Mouse (Mus musculus) embryonic facial prominence, embryonic 10.5 days (tissue): ENCODE results near the gene Col6a2. TPM values are rescaled to one million over a fixed set of nuclear protein-coding genes. Genes with fewer than 3 reads are reported as not detected.
A peak's percentile ranks its signal among the peaks of the same experiment; 100 is the strongest.

ENCODE experiments used
- DNase-seq: peaks from one replicate; pipeline ENCODE4 v3.0.0-alpha.2; 2017; ENCODE audit warnings: low spot score
- H3K27ac ChIP-seq: fragments of 300-500 bp; sonication (generic); replicated peaks from 2 replicates; pipeline ENCODE4 v1.5.1; 2016; ENCODE audit warnings: mild to moderate bottlenecking
- H3K27me3 ChIP-seq: fragments of 300-500 bp; sonication (generic); replicated peaks from 2 replicates; pipeline ENCODE4 v1.6.1; 2016; ENCODE audit warnings: low read depth, mild to moderate bottlenecking; ENCODE audit not compliant: poor library complexity, severe bottlenecking
- H3K36me3 ChIP-seq: fragments of 300-500 bp; sonication (generic); replicated peaks from 2 replicates; pipeline ENCODE4 v1.6.1; 2016; ENCODE audit warnings: mild to moderate bottlenecking, moderate library complexity
- H3K4me1 ChIP-seq: fragments of 300-500 bp; sonication (generic); 2 replicates; pipeline ENCODE4 v1.6.1; 2016
- H3K4me3 ChIP-seq: fragments of 300-500 bp; sonication (generic); 2 replicates; pipeline ENCODE4 v1.5.1; 2016; ENCODE audit warnings: mild to moderate bottlenecking, moderate library complexity
- H3K9me3 ChIP-seq: fragments of 300-500 bp; sonication (generic); 2 replicates; pipeline ENCODE4 v1.6.1; 2016; ENCODE audit warnings: mild to moderate bottlenecking
- WGBS: fragments of 180-500 bp; shearing (Covaris S2); methylation state at CpG from one replicate; pipeline ENCODE4 v1.1.7; 2016; 5-methylcytosine and 5-hydroxymethylcytosine counted together
- polyA plus RNA-seq: library from polyadenylated mRNA; unstranded; fragments of >200 nt; fragmentation: Nextera tagmentation; extraction: Ambion mirVana; gene quantifications from 2 replicates; pipeline ENCODE4 v1.2.1, GENCODE M21; 2016

Col6a2 gene
- 6.5 and 11.8 TPM in 2 replicates for polyA plus RNA-seq

GRCm38 (mm10) chr10:76622928-76623680, at the start of gene Col6a2:
Gene Col6a2 (minus strand): TSS chr10:76623630.
- Histone ChIP-seq H3K9me3 (no peaks in the 10 kb centered on the region), H3K4me1 (peaks cover 16% of the 10 kb centered on the region), H3K4me3 (peak within 1 kb of the TSS; percentile 56), H3K36me3 (no peaks in the 10 kb centered on the region), H3K27me3 (peaks cover 21% of the 10 kb centered on the region), H3K27ac (peak within 1 kb of the TSS; percentile 79)
- DNase-seq, result peak; percentile 96
- WGBS, result 3% methylated on average over 31 of the region's 31 CpGs

- Histone ChIP-seq H3K4me3 (no peak overlapping the region), H3K27me3 (no peaks in the 10 kb centered on the region), H3K4me1 (0 out of 2 replicates have a peak, but pooled peaks cover 4% of the 10 kb centered on the region), H3K9me3 (no peaks in the 10 kb centered on the region), H3K36me3 (no peaks in the 10 kb centered on the region), H3K27ac (no peak overlapping the region; the same call in 1 of the 2 replicates)
- 83% methylated on average over 9 of the region's 9 CpGs for WGBS
- DNase-seq, result no peak
These were observed 48.5 kb upstream of the Col6a2 start for GRCm38 (mm10) chr10:76671939-76672338.

- no peak for DNase-seq
- 79% methylated on average over 7 of the region's 7 CpGs for WGBS
- Histone ChIP-seq H3K36me3 (no peaks in the 10 kb centered on the region), H3K4me3 (no peak overlapping the region), H3K4me1 (peaks cover 12% of the 10 kb centered on the region; the same call in 1 of the 2 replicates), H3K27ac (no peak overlapping the region), H3K27me3 (no peaks in the 10 kb centered on the region), H3K9me3 (peaks cover 10% of the 10 kb centered on the region; the same call in 1 of the 2 replicates)
These were observed 45.5 kb upstream of the Col6a2 start for GRCm38 (mm10) chr10:76668947-76669284.

GRCm38 (mm10) chr10:76668261-76668946, 45.0 kb upstream of the Col6a2 start:
- peaks cover 10% of the 10 kb centered on the region; the same call in 1 of the 2 replicates for H3K9me3 ChIP-seq
- H3K36me3 ChIP-seq, result no peaks in the 10 kb centered on the region
- H3K27ac ChIP-seq, result no peak overlapping the region
- WGBS, result 90% methylated on average over 4 of the region's 4 CpGs
- H3K4me1 ChIP-seq, result peaks cover 16% of the 10 kb centered on the region; the same call in 1 of the 2 replicates
- H3K4me3 ChIP-seq, result no peak overlapping the region
- DNase-seq, result no peak
- H3K27me3 ChIP-seq, result no peaks in the 10 kb centered on the region

GRCm38 (mm10) chr10:76667197-76667805, 43.9 kb upstream of the Col6a2 start:
- H3K27ac ChIP-seq, result no peak overlapping the region
- no peaks in the 10 kb centered on the region for H3K36me3 ChIP-seq
- no peaks in the 10 kb centered on the region for H3K27me3 ChIP-seq
- peaks cover 10% of the 10 kb centered on the region; the same call in 1 of the 2 replicates for H3K9me3 ChIP-seq
- H3K4me1 ChIP-seq, result peaks cover 16% of the 10 kb centered on the region; the same call in 1 of the 2 replicates
- no peak for DNase-seq
- WGBS, result 90% methylated on average over 1 of the region's 1 CpGs
- H3K4me3 ChIP-seq, result no peak overlapping the region

- H3K36me3 ChIP-seq, result no peaks in the 10 kb centered on the region
- H3K4me1 ChIP-seq, result peaks cover 12% of the 10 kb centered on the region; the same call in 1 of the 2 replicates
- peaks cover 10% of the 10 kb centered on the region; the same call in 1 of the 2 replicates for H3K9me3 ChIP-seq
- no peak for DNase-seq
- no peaks in the 10 kb centered on the region for H3K27me3 ChIP-seq
- no peak overlapping the region for H3K27ac ChIP-seq
- 91% methylated on average over 11 of the region's 11 CpGs for WGBS
- H3K4me3 ChIP-seq, result no peak overlapping the region
These were observed 42.1 kb upstream of the Col6a2 start for GRCm38 (mm10) chr10:76665551-76665950.

- whole genome bisulfite sequencing, result 85% methylated on average over 20 of the region's 20 CpGs
- Histone ChIP-seq H3K27me3 (no peaks in the 10 kb centered on the region), H3K4me1 (peaks cover 12% of the 10 kb centered on the region; the same call in 1 of the 2 replicates), H3K9me3 (peaks cover 10% of the 10 kb centered on the region; the same call in 1 of the 2 replicates), H3K36me3 (no peaks in the 10 kb centered on the region), H3K4me3 (no peak overlapping the region), H3K27ac (no peak overlapping the region; the same call in 1 of the 2 replicates)
- DNase-seq, result peak; percentile 8
These were observed 41.0 kb upstream of the Col6a2 start for GRCm38 (mm10) chr10:76664156-76665115.

GRCm38 (mm10) chr10:76653345-76654336, 30.2 kb upstream of the Col6a2 start:
- Histone ChIP-seq H3K27ac (peak overlapping the region; percentile 58), H3K9me3 (0 out of 2 replicates have a peak, but pooled peaks cover 4% of the 10 kb centered on the region), H3K36me3 (no peaks in the 10 kb centered on the region), H3K4me1 (peaks cover 26% of the 10 kb centered on the region), H3K27me3 (no peaks in the 10 kb centered on the region), H3K4me3 (no peak overlapping the region)
- DNase-seq, result peak; percentile 52
- WGBS, result 73% methylated on average over 11 of the region's 11 CpGs

GRCm38 (mm10) chr10:76650662-76651342, 27.4 kb upstream of the Col6a2 start:
- Histone ChIP-seq H3K9me3 (no peaks in the 10 kb centered on the region), H3K36me3 (no peaks in the 10 kb centered on the region), H3K4me3 (peak overlapping the region; percentile 23; the same call in 1 of the 2 replicates), H3K27ac (peak overlapping the region; percentile 80), H3K27me3 (no peaks in the 10 kb centered on the region), H3K4me1 (peaks cover 26% of the 10 kb centered on the region)
- 45% methylated on average over 12 of the region's 12 CpGs for WGBS
- DNase-seq, result peak; percentile 69

GRCm38 (mm10) chr10:76648738-76649137, 25.3 kb upstream of the Col6a2 start:
- H3K4me3 ChIP-seq, result no peak overlapping the region
- DNase-seq, result no peak
- no peaks in the 10 kb centered on the region for H3K36me3 ChIP-seq
- 91% methylated on average over 10 of the region's 10 CpGs for WGBS
- H3K9me3 ChIP-seq, result no peaks in the 10 kb centered on the region
- no peaks in the 10 kb centered on the region for H3K27me3 ChIP-seq
- 0 out of 2 replicates have a peak overlapping the region, but pooled peaks have one; percentile 20 for H3K27ac ChIP-seq
- H3K4me1 ChIP-seq, result peaks cover 21% of the 10 kb centered on the region
